Mouse (Mus musculus) midbrain, embryonic 10.5 days (tissue): ENCODE measurements around the gene Olfr1231. TPM values are rescaled to one million over a fixed set of nuclear protein-coding genes. Genes with fewer than 3 reads are reported as not detected.

Experiments
- DNase-seq: peaks from one replicate; pipeline ENCODE4 v3.0.0-alpha.2; 2017; ENCODE audit warnings: low spot score
- H3K27ac ChIP-seq: fragments of 300-500 bp; sonication (generic); replicated peaks from 2 replicates; pipeline ENCODE4 v1.5.1; 2016; ENCODE audit warnings: mild to moderate bottlenecking
- H3K27me3 ChIP-seq: fragments of 300-500 bp; sonication (generic); 2 replicates; pipeline ENCODE4 v1.6.1; 2016; ENCODE audit warnings: low read depth, mild to moderate bottlenecking; ENCODE audit not compliant: poor library complexity, severe bottlenecking
- H3K36me3 ChIP-seq: fragments of 300-500 bp; sonication (generic); 2 replicates; pipeline ENCODE4 v1.6.1; 2016; ENCODE audit warnings: mild to moderate bottlenecking, moderate library complexity
- H3K4me1 ChIP-seq: fragments of 300-500 bp; sonication (generic); 2 replicates; pipeline ENCODE4 v1.6.1; 2016
- H3K4me3 ChIP-seq: fragments of 300-500 bp; sonication (generic); 2 replicates; pipeline ENCODE4 v1.5.1; 2016; ENCODE audit warnings: mild to moderate bottlenecking, moderate library complexity
- H3K9me3 ChIP-seq: fragments of 300-500 bp; sonication (generic); replicated peaks from 2 replicates; pipeline ENCODE4 v1.6.1; 2016; ENCODE audit warnings: mild to moderate bottlenecking
- WGBS: fragments of 180-500 bp; shearing (Covaris S2); methylation state at CpG from one replicate; pipeline ENCODE4 v1.1.7; 2016; 5-methylcytosine and 5-hydroxymethylcytosine counted together
- polyA plus RNA-seq: library from polyadenylated mRNA; unstranded; fragments of >200 nt; fragmentation: Nextera tagmentation; extraction: Ambion mirVana; gene quantifications from 2 replicates; pipeline ENCODE4 v1.2.1, GENCODE M21; 2016

Olfr1231 gene
- polyA plus RNA-seq, result not detected in 2 replicates

DNA sequence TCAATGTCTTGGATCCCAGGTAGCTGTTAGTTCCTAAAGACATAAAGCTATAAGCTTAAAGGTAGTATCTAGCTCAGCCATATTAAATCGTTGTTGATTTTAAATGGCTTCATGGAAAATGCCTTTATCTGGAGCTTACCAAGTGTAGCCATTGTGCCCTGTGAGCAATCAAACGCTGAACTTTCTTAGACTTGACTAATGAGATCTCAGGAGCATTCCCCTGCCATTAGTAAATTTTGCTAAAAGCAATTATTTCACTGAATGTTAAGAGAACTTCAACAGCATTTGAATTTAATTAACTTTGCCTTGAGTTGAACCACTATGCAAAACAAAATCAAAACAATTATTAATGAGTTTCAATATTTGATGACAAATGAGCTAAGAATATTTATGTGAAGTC, at the start of gene Olfr1231:
TSS of gene Olfr1231 (minus strand) at position 101 of the 400 bp plus-strand sequence.
- WGBS, result 74% methylated on average over 2 of the region's 2 CpGs
- no peak within 1 kb of the TSS for H3K27ac ChIP-seq
- H3K27me3 ChIP-seq, result no peaks in the 10 kb centered on the region

GRCm38 (mm10) chr2:89342298-89342697, 35.4 kb upstream of the Olfr1231 start, which contains the start of gene Olfr1233:
TSS of gene Olfr1233 (minus strand) at chr2:89342398.
- no peaks in the 10 kb centered on the region for H3K36me3 ChIP-seq
- no peaks in the 10 kb centered on the region for H3K27me3 ChIP-seq
- H3K4me1 ChIP-seq, result no peaks in the 10 kb centered on the region
- no peak within 1 kb of the TSS for H3K4me3 ChIP-seq
- H3K9me3 ChIP-seq, result no peaks in the 10 kb centered on the region
- H3K27ac ChIP-seq, result no peak within 1 kb of the TSS
- DNase-seq, result no peak

More for the DNA sequence above, at the start of gene Olfr1231:
- Histone ChIP-seq H3K36me3 (no peaks in the 10 kb centered on the region), H3K4me3 (no peak within 1 kb of the TSS), H3K4me1 (no peaks in the 10 kb centered on the region), H3K9me3 (no peaks in the 10 kb centered on the region)
- no peak for DNase-seq

DNA sequence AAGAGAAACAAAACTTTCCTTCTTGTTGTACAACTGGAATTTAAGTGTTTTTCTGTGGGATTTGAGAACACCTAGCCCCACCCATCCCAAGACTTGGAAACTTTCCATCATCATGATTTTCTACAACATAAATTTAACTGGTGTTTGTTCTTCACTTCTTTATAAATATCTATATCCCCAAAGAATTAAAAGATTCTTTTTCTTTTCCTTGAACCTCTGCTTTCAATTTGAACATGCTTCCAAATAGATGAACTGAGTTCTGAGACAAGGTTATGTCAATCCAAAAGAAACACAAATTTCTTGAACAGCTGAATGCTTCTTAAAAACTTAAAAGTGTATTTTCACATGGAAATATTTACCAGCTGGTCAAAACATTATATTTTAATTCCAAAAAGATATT, 22.7 kb upstream of the Olfr1231 start, which contains the start of gene Olfr1232:
TSS of gene Olfr1232 (minus strand) at position 101 of the 400 bp plus-strand sequence.
- Histone ChIP-seq H3K4me3 (no peak within 1 kb of the TSS), H3K27ac (no peak within 1 kb of the TSS), H3K27me3 (no peaks in the 10 kb centered on the region), H3K36me3 (no peaks in the 10 kb centered on the region), H3K4me1 (no peaks in the 10 kb centered on the region), H3K9me3 (no peaks in the 10 kb centered on the region)
- DNase-seq, result no peak

- Histone ChIP-seq H3K4me1 (no peaks in the 10 kb centered on the region), H3K36me3 (no peaks in the 10 kb centered on the region), H3K27me3 (no peaks in the 10 kb centered on the region), H3K27ac (no peak within 1 kb of the TSS), H3K4me3 (no peak within 1 kb of the TSS), H3K9me3 (no peaks in the 10 kb centered on the region)
- 93% methylated on average over 1 of the region's 1 CpGs for WGBS
- DNase-seq, result no peak
Measured at GRCm38 (mm10) chr2:89297168-89297567, 9.7 kb downstream of the Olfr1231 start, which contains the start of gene Olfr1230. TSS of gene Olfr1230 (minus strand) at chr2:89297268.

DNA sequence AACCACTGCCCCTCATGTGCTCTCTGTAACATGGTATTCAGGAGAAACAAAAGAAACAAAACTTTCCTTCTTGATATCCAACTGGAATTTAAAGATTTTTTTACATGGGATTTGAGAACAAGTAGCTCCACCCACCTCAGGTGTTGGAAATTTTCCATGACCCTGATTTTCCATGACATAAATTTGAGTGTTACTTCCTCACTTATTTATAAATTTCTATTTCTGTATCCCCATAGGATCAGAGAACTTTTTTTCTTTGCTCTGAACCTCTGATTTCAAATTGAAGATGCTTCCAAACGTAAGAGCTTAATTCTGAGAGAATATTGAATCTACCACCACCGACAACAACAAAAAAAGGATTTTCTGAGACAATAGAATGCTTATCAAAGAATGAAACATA, 19.0 kb downstream of the Olfr1231 start, which contains the start of gene Olfr1229:
TSS of gene Olfr1229 (minus strand) at position 101 of the 400 bp plus-strand sequence.
- no peaks in the 10 kb centered on the region for H3K9me3 ChIP-seq
- DNase-seq, result no peak
- H3K4me3 ChIP-seq, result no peak within 1 kb of the TSS
- H3K36me3 ChIP-seq, result no peaks in the 10 kb centered on the region
- H3K27ac ChIP-seq, result no peak within 1 kb of the TSS
- 85% methylated on average over 2 of the region's 2 CpGs for WGBS
- H3K4me1 ChIP-seq, result no peaks in the 10 kb centered on the region
- no peaks in the 10 kb centered on the region for H3K27me3 ChIP-seq

- Histone ChIP-seq H3K36me3 (no peaks in the 10 kb centered on the region), H3K9me3 (no peaks in the 10 kb centered on the region), H3K4me1 (no peaks in the 10 kb centered on the region), H3K27me3 (no peaks in the 10 kb centered on the region), H3K27ac (no peak within 1 kb of the TSS), H3K4me3 (no peak within 1 kb of the TSS)
- no peak for DNase-seq
Measured at GRCm38 (mm10) chr2:89253962-89254361, 52.9 kb downstream of the Olfr1231 start, which contains the start of gene Olfr1228. TSS of gene Olfr1228 (minus strand) at chr2:89254062.

Other genes with a start within 250 kb of the Olfr1231 start
- gene Olfr1218, start 245.9 kb downstream of the Olfr1231 start, polyA plus RNA-seq, result not detected in 2 replicates
- gene Olfr1219, start 223.6 kb downstream of the Olfr1231 start, polyA plus RNA-seq, result not detected in 2 replicates
- gene Olfr1220, start 200.2 kb downstream of the Olfr1231 start, polyA plus RNA-seq, result not detected in 2 replicates
- gene Olfr1221, start 189.8 kb downstream of the Olfr1231 start, polyA plus RNA-seq, result not detected in 2 replicates
- gene Olfr1222, start 174.0 kb downstream of the Olfr1231 start, polyA plus RNA-seq, result not detected in 2 replicates
- gene Olfr1223, start 155.5 kb downstream of the Olfr1231 start, polyA plus RNA-seq, result not detected in 2 replicates
- not detected in 2 replicates for gene Olfr1224-ps1, start 143.0 kb downstream of the Olfr1231 start, polyA plus RNA-seq
- gene Olfr1225, start 132.4 kb downstream of the Olfr1231 start, polyA plus RNA-seq, result not detected in 2 replicates
- not detected in 2 replicates for gene Olfr1226, start 107.0 kb downstream of the Olfr1231 start, polyA plus RNA-seq
- not detected in 2 replicates for gene Olfr1228, start 53.0 kb downstream of the Olfr1231 start, polyA plus RNA-seq
- not detected in 2 replicates for gene Olfr1229, start 19.1 kb downstream of the Olfr1231 start, polyA plus RNA-seq
- gene Olfr1230, start 9.8 kb downstream of the Olfr1231 start, polyA plus RNA-seq, result not detected in 2 replicates
- not detected in 2 replicates for gene Olfr1232, start 22.6 kb upstream of the Olfr1231 start, polyA plus RNA-seq
- not detected in 2 replicates for gene Olfr1233, start 35.3 kb upstream of the Olfr1231 start, polyA plus RNA-seq
- not detected in 2 replicates for gene Olfr1234, start 57.8 kb upstream of the Olfr1231 start, polyA plus RNA-seq
- gene Olfr1238, start 102.6 kb upstream of the Olfr1231 start, polyA plus RNA-seq, result not detected in 2 replicates
- not detected in 2 replicates for gene Olfr1239, start 113.3 kb upstream of the Olfr1231 start, polyA plus RNA-seq
- not detected in 2 replicates for gene Olfr1240, start 135.9 kb upstream of the Olfr1231 start, polyA plus RNA-seq
- gene Olfr1241, start 180.1 kb upstream of the Olfr1231 start, polyA plus RNA-seq, result not detected in 2 replicates
- gene Olfr1242, start 191.3 kb upstream of the Olfr1231 start, polyA plus RNA-seq, result not detected in 2 replicates
- not detected in 2 replicates for gene Olfr1243, start 224.4 kb upstream of the Olfr1231 start, polyA plus RNA-seq